Mouse (Mus musculus): ENCODE measurements around the gene Hgd.
"Not testable (repeated sequence)": the region's sequence is repeated elsewhere in the genome, so short reads cannot be mapped to it uniquely, and the experiment has no call there.

Gene Hgd

GRCm38 (mm10) chr16:37636107-37636506 lies 56.2 kb downstream of the Hgd start:
- no peak for DNase-seq

DNA sequence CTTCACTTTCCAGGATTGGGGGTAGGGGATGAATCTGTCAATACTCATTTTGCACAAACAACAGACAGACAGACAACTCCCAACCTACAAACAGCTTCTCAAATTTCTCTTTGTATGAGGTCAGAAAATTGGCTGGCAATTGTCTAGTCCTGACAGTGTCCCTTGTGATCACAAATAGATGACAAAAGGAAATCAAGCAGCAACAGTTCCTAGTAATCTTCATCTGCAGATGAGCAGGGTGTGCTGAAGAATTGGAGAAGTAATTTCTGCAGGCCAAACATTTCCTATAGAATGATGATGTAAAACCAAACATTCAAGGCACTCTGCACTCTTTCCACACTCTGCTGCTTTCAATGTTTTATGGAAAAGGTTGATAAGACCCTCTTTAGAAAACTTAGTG lies 57.8 kb downstream of the Hgd start:
- no peak for DNase-seq

- DNase-seq, result not testable (repeated sequence)
Observed at GRCm38 (mm10) chr16:37640522-37640921, 60.6 kb downstream of the Hgd start.

GRCm38 (mm10) chr16:37644486-37644885 lies 64.5 kb downstream of the Hgd start:
- no peak for DNase-seq

- no peak for DNase-seq
Observed at GRCm38 (mm10) chr16:37645211-37645610, 65.3 kb downstream of the Hgd start.

DNA sequence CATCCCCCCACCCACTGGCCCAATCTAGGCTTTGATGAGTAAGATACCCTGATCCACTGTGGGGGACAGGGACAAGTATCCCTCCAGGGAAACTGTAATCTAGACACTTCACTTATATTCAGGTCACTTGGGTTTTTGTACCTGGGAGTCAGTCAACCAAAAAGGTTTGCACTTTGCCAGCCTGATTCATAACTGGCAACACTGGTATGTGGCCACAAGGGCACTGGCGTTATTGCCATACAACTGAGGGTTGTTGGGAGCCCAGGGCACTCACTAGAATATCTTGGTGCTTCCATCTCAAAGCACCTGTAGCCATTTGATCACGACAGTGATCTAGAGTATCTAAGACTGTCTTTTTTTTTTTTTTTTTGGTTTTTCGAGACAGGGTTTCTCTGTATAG lies 65.8 kb downstream of the Hgd start:
- DNase-seq, result no peak

DNA sequence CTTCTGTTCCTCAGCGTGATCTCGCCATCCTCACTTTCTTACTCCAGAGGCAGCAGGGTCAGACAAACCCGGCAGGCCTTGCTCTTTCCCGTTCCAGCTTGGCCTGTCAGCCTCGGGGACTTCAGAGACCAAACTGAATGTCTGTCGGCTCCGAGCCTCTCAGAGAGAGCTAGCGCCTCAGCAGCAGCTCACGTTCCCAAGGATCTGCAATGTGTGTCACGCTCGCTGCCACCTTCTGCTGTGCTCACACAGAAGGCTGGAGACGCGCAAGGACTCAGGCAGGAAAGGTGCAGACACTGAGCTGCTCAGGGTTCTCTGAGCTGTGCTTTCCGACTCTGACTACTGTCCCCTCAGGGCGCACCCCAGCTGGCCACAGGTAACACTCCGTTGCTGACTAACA lies 67.1 kb downstream of the Hgd start:
- no peak for DNase-seq

DNA sequence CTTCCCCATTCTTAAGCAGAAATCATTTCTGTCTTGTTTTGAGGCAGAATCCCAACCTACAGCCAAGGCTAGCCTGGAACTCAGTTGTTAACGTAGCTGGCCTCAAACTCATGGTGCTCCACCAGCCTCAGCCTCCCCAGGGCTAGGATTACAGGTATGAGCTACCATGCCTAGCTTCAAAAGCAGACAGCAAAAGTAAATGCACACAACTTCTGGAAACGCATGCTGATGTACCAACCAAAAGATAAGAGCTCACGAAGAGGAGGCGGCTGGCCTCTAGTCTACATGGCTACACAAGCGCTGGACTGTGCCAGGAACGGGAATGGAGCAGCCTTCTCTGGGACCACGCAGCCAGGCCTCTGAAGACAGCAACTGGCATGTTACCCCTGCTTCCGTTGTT lies 68.0 kb downstream of the Hgd start:
- DNase-seq, result no peak

GRCm38 (mm10) chr16:37649068-37649467 lies 69.1 kb downstream of the Hgd start:
- no peak for DNase-seq

GRCm38 (mm10) chr16:37651467-37651866 lies 71.5 kb downstream of the Hgd start:
- peak; percentile 29 for DNase-seq

GRCm38 (mm10) chr16:37652654-37653053 lies 72.7 kb downstream of the Hgd start:
- DNase-seq, result no peak

DNA sequence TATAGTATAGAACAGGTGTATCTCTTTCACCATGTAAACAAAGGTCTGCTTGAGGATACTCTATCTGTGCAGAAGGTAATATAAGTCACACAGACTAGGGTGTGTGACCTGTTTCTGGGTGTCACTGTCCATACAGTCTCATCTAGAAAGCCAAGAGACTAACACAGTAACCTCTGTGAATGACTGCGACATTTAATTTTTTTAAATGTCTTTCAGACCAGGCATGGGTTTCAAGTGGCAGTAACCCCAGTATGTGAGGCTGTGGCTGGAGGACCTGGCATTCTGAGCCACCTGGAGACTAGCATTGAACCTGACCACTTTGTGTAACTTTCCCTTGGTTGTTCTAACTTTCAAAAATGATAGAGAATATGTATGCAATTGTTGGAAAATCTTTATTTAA lies 73.1 kb downstream of the Hgd start:
- DNase-seq, result no peak

- DNase-seq, result peak; percentile 98
Observed at GRCm38 (mm10) chr16:37653731-37654657, 74.0 kb downstream of the Hgd start, which contains the start of gene Ndufb4. TSS of gene Ndufb4 (minus strand) at chr16:37654453.

DNA sequence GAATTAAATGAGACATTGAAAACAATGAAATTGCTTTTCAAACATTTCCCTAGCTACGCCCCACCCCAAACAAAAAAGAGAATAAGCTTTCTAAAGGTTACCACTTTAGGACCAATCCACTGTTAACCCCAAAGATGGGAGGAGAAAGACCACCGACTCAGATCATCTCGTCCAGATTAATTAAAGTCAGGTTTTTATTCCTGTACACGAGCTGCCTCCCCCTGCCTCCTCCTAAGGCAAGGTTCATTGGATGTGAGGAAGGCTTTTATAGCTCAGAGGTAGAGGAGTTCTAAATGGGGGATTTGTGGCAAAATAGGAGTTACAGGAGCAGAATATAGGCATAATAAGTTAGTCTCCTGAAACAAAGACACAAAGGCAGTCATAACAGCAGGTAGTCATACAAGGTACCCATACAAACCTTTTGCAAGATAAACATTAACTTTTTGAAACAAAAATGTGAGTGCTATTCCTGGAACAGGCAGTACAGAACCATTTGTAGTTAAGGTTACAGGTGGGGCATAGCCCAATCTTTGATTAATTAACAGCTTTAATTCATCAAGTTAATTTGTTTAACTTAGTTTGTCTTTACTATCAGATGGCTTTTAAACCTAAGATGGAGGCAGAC lies 75.0 kb downstream of the Hgd start:
- no peak for DNase-seq

GRCm38 (mm10) chr16:37655756-37656347 lies 75.9 kb downstream of the Hgd start:
- no peak for DNase-seq

- DNase-seq, result no peak
Observed at GRCm38 (mm10) chr16:37656796-37657195, 76.8 kb downstream of the Hgd start.

- DNase-seq, result no peak
Observed at GRCm38 (mm10) chr16:37663643-37664459, 83.9 kb downstream of the Hgd start.

- DNase-seq, result no peak
Observed at GRCm38 (mm10) chr16:37665394-37665935, 85.5 kb downstream of the Hgd start.

DNA sequence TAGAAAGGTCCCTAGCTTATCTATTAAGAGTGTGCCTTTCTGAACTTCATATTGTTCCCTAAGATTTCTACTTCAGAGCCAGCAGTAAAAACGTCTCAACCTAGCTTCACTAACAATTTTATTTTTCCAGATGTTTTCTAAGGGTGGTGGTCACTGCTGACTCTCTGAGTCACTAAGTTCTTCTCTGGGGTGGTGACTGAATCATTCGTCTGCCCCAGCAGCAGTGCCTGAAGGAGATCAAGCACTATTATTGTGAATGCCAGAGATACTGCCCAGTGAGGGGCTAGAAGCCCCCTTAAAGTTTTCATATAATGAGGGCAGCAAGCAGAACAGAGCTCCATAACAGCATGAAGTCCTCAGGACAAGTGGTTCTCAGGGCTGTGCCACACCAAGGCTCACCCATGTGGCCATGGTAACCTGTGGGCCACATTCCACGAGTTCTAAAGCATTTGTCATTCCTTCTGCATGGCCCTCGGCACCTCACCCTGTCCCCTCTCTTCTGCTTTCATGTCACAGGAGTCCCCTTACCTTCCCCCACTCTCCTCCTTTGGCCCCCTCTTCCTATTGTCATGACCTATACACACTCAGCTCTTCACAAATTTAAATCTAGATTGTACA lies 90.8 kb downstream of the Hgd start:
- no peak for DNase-seq

- no peak for DNase-seq
Observed at GRCm38 (mm10) chr16:37675326-37675725, 95.4 kb downstream of the Hgd start.

DNA sequence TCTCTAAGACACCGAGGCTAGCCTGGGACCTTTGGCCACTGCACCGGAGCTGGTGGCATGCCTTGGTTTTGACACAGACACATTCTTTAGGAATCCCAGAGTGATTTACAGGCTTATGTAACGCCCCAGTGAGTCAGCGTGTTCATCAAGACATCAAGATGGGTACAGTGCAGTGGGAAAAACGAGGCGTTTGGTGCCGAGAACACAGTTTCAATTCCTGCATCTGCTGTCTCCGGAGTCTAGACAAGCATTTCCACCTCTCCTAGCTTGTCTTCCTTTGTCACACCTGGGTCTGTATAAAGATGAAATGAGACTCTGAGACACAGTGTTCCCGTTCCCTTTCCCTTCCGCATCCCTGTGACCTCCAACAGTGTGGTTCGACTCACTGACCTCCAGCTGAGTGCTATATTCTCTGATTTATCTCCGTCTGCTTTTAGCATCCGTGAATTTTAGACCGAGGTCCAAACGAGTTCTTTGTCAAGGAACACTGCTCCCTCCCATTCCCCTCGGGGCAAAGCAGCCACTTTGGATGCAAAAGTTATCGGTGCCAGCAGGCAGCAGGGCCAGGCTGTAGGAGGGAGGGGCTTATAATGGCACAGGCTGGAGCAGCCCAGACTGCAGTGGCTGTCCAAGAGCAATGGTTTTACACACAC lies 96.2 kb downstream of the Hgd start:
- peak; percentile 70 for DNase-seq

- DNase-seq, result no peak
Observed at GRCm38 (mm10) chr16:37676677-37677072, 96.7 kb downstream of the Hgd start.
